Mouse (Mus musculus) MEL (cell line): Measurements from ENCODE around the gene Etnk2. TPM values are rescaled to one million over a fixed set of nuclear protein-coding genes. Genes with fewer than 3 reads are reported as not detected.
A peak's percentile ranks its signal among the peaks of the same experiment; 100 is the strongest.

Experiments
- DNase-seq: peaks from one replicate; pipeline ENCODE4 v3.0.0; 2011; ENCODE audit warnings: low read depth, low spot score
- H3K27ac ChIP-seq: 2 replicates; pipeline ENCODE4 v1.5.1; 2012; ENCODE audit warnings: low read depth, mild to moderate bottlenecking, control low read depth, low read length, moderate library complexity; ENCODE audit not compliant: control insufficient read depth
- H3K27me3 ChIP-seq, 2 experiments: fragments of 150-350 bp in 1 of 2; sonication (generic) in 1 of 2; 2 replicates each; pipeline ENCODE4 v1.6.1; 2012; ENCODE audit warnings: low read length in 2 of 2, mild to moderate bottlenecking in 2 of 2, improper control_type of control experiment in 1 of 2, moderate library complexity in 1 of 2; ENCODE audit not compliant: insufficient read depth in 2 of 2, control insufficient read depth in 1 of 2
- H3K36me3 ChIP-seq, 2 experiments: 2 replicates each; pipeline ENCODE4 v1.6.1; 2012 to 2014; ENCODE audit warnings: low read length in 2 of 2, improper control_type of control experiment in 1 of 2, inconsistent platforms in 1 of 2, mild to moderate bottlenecking in 1 of 2; ENCODE audit not compliant: insufficient read depth in 2 of 2, control insufficient read depth in 1 of 2
- H3K4me1 ChIP-seq, 2 experiments: fragments of 150-350 bp in 1 of 2; sonication (generic) in 1 of 2; 2 replicates each; pipeline ENCODE4 v1.6.1; 2012; ENCODE audit warnings: low read length in 2 of 2, improper control_type of control experiment in 1 of 2, mild to moderate bottlenecking in 1 of 2; ENCODE audit not compliant: insufficient read depth in 2 of 2, control insufficient read depth in 1 of 2
- H3K4me3 ChIP-seq, 2 experiments: fragments of 150-350 bp in 1 of 2; sonication (generic) in 1 of 2; 2 replicates each; pipeline ENCODE4 v1.5.1; 2012; ENCODE audit warnings: low read depth in 2 of 2, low read length in 2 of 2, mild to moderate bottlenecking in 2 of 2, moderate library complexity in 2 of 2, control low read depth in 1 of 2, improper control_type of control experiment in 1 of 2; ENCODE audit not compliant: control insufficient read depth in 1 of 2, insufficient read depth in 1 of 2
- H3K79me2 ChIP-seq: 2 replicates; pipeline ENCODE4 v1.6.1; 2012; ENCODE audit warnings: mild to moderate bottlenecking, low read length, moderate library complexity; ENCODE audit not compliant: control insufficient read depth, poor library complexity, insufficient read depth
- H3K9ac ChIP-seq: 2 replicates; pipeline ENCODE4 v1.6.1; 2012; ENCODE audit warnings: low read depth, mild to moderate bottlenecking, control low read depth, low read length, moderate library complexity; ENCODE audit not compliant: control insufficient read depth, poor library complexity, severe bottlenecking
- H3K9me3 ChIP-seq: fragments of 150-350 bp; sonication (generic); replicated peaks from 2 replicates; pipeline ENCODE4 v1.6.1; 2012; ENCODE audit warnings: mild to moderate bottlenecking, low read length, improper control_type of control experiment, moderate library complexity; ENCODE audit not compliant: insufficient read depth
- CHD1 ChIP-seq: IDR thresholded peaks from 2 replicates; pipeline ENCODE4 v1.6.1; 2012; ENCODE audit warnings: low read depth, mild to moderate bottlenecking, inconsistent platforms, low read length, improper control_type of control experiment
- CHD2 ChIP-seq: IDR thresholded peaks from 2 replicates; pipeline ENCODE4 v1.6.1; 2011; ENCODE audit warnings: low read length, improper control_type of control experiment
- E2F4 ChIP-seq: IDR thresholded peaks from 2 replicates; pipeline ENCODE4 v1.6.1; 2011; ENCODE audit warnings: low read depth, low read length, improper control_type of control experiment, borderline replicate concordance
- ELF1 ChIP-seq: IDR thresholded peaks from 2 replicates; pipeline ENCODE4 v1.6.1; 2014; ENCODE audit warnings: low read depth, mild to moderate bottlenecking, inconsistent platforms, low read length, improper control_type of control experiment, moderate library complexity
- EP300 ChIP-seq, 2 experiments: IDR thresholded peaks; 2 replicates each; pipeline ENCODE4 v1.6.1; 2011; ENCODE audit warnings: improper control_type of control experiment in 2 of 2, low read length in 2 of 2, low read depth in 1 of 2, mild to moderate bottlenecking in 1 of 2
- MAZ ChIP-seq: IDR thresholded peaks from 2 replicates; pipeline ENCODE4 v1.6.1; 2012; ENCODE audit warnings: low read depth, mild to moderate bottlenecking, inconsistent platforms, low read length, improper control_type of control experiment
- MYB ChIP-seq: IDR thresholded peaks from 2 replicates; pipeline ENCODE4 v1.6.1; 2011; ENCODE audit warnings: mild to moderate bottlenecking, low read depth, low read length, improper control_type of control experiment
- NRF1 ChIP-seq: IDR thresholded peaks from 2 replicates; pipeline ENCODE4 v1.6.1; 2014; ENCODE audit warnings: low read depth, mild to moderate bottlenecking, inconsistent platforms, low read length, improper control_type of control experiment, moderate library complexity; ENCODE audit not compliant: poor library complexity, insufficient read depth, severe bottlenecking
- POLR2A ChIP-seq, 2 experiments: IDR thresholded peaks; 2 replicates each; pipeline ENCODE4 v1.6.1; 2011 to 2012; ENCODE audit warnings: low read length in 2 of 2, mild to moderate bottlenecking in 2 of 2, control low read depth in 1 of 2, improper control_type of control experiment in 1 of 2, low read depth in 1 of 2, moderate library complexity in 1 of 2; ENCODE audit not compliant: control insufficient read depth in 1 of 2, insufficient read depth in 1 of 2, poor library complexity in 1 of 2
- RAD21 ChIP-seq: IDR thresholded peaks from 2 replicates; pipeline ENCODE4 v1.6.1; 2011; ENCODE audit warnings: mild to moderate bottlenecking, low read depth, low read length, improper control_type of control experiment
- SMC3 ChIP-seq: IDR thresholded peaks from 2 replicates; pipeline ENCODE4 v1.6.1; 2011; ENCODE audit warnings: low read depth, low read length, improper control_type of control experiment
- TAL1 ChIP-seq: IDR thresholded peaks from 2 replicates; pipeline ENCODE4 v1.6.1; 2012; ENCODE audit warnings: mild to moderate bottlenecking, inconsistent platforms, low read length, moderate library complexity, mixed read lengths
- TBP ChIP-seq: IDR thresholded peaks from 2 replicates; pipeline ENCODE4 v1.8.0; 2011; ENCODE audit warnings: low read depth, low read length, improper control_type of control experiment
- ZC3H11A ChIP-seq: IDR thresholded peaks from 2 replicates; pipeline ENCODE4 v1.6.1; 2012; ENCODE audit warnings: low read depth, mild to moderate bottlenecking, inconsistent platforms, low read length, improper control_type of control experiment
- ZMIZ1 ChIP-seq: IDR thresholded peaks from 2 replicates; pipeline ENCODE4 v1.6.1; 2012; ENCODE audit warnings: low read depth, mild to moderate bottlenecking, inconsistent platforms, low read length, improper control_type of control experiment, moderate library complexity
- polyA plus RNA-seq, 2 experiments: library from polyadenylated mRNA; stranded (reverse) in 1 of 2; unstranded in 1 of 2; fragments of >175 nt in 1 of 2; fragments of >200 nt in 1 of 2; gene quantifications; 2 replicates each; pipeline versions ENCODE4 v1.2.1 to v1.2.4; 2012; ENCODE audit warnings: low replicate concordance in 2 of 2, low read depth in 1 of 2; ENCODE audit not compliant: insufficient read length in 2 of 2, insufficient read depth in 1 of 2, missing spikeins in 1 of 2
- total RNA-seq: library from RNA; depleted of rRNA; stranded (reverse); fragments of 300-350 nt; gene quantifications from 2 replicates; pipeline ENCODE4 v1.2.3, GENCODE M21; 2012

Gene Etnk2
- total and polyA plus RNA-seq, 3 experiments = 0.06 to 0.08 TPM; not detected in 1

DNA sequence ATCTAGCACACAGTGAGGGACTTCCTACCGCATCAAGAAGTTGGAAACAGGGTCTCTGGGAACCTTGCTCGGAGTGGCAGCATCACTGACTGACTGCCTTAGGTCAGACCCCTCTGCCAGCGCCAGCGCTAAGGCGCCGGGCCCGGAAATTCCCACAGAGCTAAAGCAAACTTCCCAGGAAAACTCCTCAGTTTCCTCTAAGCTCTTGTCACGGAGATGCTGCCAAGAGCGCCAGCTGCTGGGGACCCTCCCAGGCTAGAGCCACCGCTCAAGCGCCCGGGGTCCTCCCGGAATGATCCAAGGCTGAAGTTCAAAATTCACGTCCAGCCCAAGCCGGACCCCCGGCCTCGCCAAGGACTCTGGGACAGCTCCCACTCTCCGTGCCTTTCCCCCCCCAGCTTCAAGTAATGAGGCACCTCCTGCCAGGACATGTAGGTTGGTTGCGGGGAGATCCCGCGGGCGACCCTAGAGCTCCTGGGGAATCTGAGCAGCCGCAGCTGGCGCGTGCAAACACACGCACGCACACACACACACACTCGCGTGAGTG is 59.3 kb downstream of the Etnk2 start:
- no peak overlapping the region for H3K9ac ChIP-seq
- no peaks in the 10 kb centered on the region for H3K9me3 ChIP-seq
- no peak overlapping the region for H3K27ac ChIP-seq
- no peaks in the 10 kb centered on the region for H3K79me2 ChIP-seq
- no peak for TF ChIP-seq MYB
- no peak for TF ChIP-seq RAD21
- no peak for TF ChIP-seq ELF1
- no peak for TF ChIP-seq ZMIZ1
- TF ChIP-seq, all 39 proteins: peak for 0
- no peak for DNase-seq
- no peaks in the 10 kb centered on the region for H3K36me3 ChIP-seq
- no peaks in the 10 kb centered on the region for H3K4me1 ChIP-seq
- H3K27me3 ChIP-seq = peaks cover 3 to 7% of the 10 kb centered on the region in 2 experiments
- no peak overlapping the region for H3K4me3 ChIP-seq

DNA sequence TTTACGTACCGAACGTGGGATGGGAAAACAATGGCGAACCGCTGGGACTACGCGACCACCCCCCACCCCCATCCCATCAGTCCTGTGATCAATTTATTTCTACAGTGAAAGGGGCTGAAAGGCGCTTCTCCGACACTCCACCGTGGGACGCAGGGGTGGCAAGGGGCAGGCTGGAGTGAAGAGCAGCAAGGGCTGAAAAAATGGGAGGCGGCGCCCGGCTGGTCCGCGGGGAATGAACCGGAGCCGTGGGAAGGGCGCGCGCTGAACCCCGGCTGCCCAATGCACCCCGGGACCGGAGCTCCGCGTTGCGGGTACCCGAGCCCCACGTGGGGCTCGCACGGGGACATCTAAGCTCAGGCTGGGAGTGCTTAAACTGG is 59.8 kb downstream of the Etnk2 start:
- H3K27me3 ChIP-seq = peaks cover 3 to 7% of the 10 kb centered on the region in 2 experiments
- H3K79me2 ChIP-seq = no peaks in the 10 kb centered on the region
- no peaks in the 10 kb centered on the region for H3K36me3 ChIP-seq
- no peaks in the 10 kb centered on the region for H3K9me3 ChIP-seq
- TF ChIP-seq MAZ (no peak), NRF1 (no peak), RAD21 (no peak), TAL1 (no peak), ZC3H11A (no peak), CHD1 (no peak), CHD2 (no peak), E2F4 (no peak), POLR2A (IDR thresholded peaks at IDR 0.05; ENCODE audit: control insufficient read depth in 1 of 2, insufficient read depth in 1 of 2, low read depth in 1 of 2, low read length in 2 of 2, poor library complexity in 1 of 2) (no peak), TBP (no peak)
- TF ChIP-seq, all 39 proteins: peak for 0
- DNase-seq = no peak
- H3K27ac ChIP-seq = no peak overlapping the region
- no peak overlapping the region for H3K9ac ChIP-seq
- no peaks in the 10 kb centered on the region for H3K4me1 ChIP-seq
- no peak overlapping the region for H3K4me3 ChIP-seq

DNA sequence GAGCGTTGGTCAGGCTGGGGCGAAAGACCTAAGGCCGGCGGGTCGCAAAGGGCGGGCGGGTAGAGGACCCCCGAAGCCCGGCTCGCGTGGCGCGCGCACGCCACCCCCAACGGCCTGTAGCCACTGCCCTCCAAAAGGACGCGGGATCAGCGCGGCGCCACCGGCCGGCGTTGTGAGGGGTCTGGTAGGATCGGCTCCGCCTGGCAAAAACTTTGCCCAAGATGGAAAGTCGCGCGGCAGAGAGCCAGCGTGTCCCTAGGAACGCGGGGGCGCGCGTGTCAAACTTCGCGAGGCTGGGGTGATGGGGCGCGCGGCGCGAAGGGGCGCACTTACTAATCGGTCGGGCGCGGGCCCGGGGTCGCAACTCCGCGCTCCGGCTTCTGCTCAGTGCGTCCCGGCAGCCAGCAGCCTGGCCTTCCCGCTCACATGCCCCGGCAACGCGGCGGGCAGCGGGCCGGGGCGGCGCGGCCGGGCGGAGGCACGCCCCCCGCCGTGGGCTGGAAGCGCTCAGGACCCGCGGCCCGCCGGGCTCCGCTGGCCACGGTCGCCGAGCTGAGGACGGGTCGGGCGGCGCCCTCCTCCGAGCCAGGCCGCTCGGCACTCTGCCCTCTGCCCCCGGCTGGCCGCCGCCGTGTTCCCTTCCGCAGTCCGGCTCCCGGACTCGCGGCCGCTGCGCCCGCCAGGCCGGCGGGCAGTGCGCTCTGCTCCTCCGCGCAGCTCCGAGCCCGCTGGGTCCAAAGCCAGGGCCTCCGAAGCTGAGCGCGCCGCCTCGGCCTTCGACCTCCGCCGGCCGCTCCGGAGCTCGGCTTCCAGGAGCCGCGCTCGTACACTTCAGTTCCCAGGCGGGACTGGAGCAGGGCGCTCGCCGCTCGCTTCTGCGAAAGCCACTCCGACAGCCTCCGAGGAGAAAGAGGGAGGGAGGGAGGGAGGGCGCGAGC is 60.4 kb downstream of the Etnk2 start, which contains the start of gene Sox13:
Sox13 (minus strand) TSS at position 835 of the 938 bp plus-strand sequence.
- no peak within 1 kb of the TSS for H3K4me3 ChIP-seq
- H3K27ac ChIP-seq = no peak within 1 kb of the TSS
- no peaks in the 10 kb centered on the region for H3K9me3 ChIP-seq
- TF ChIP-seq POLR2A (IDR thresholded peaks at IDR 0.05; ENCODE audit: control insufficient read depth in 1 of 2, insufficient read depth in 1 of 2, low read depth in 1 of 2, low read length in 2 of 2, poor library complexity in 1 of 2) (0 out of 4 replicates have a peak, but pooled peaks of 1 of the 2 experiments have one; percentile 7), EP300 (IDR thresholded peaks at IDR 0.05; ENCODE audit: low read depth in 1 of 2, low read length in 2 of 2) (no peak), ZMIZ1 (no peak), MYB (no peak), SMC3 (no peak)
- H3K27me3 ChIP-seq = peaks cover 3 to 9% of the 10 kb centered on the region in 2 experiments
- H3K9ac ChIP-seq = no peak within 1 kb of the TSS
- H3K36me3 ChIP-seq = no peaks in the 10 kb centered on the region
- H3K79me2 ChIP-seq = no peaks in the 10 kb centered on the region
- no peak for DNase-seq
- no peaks in the 10 kb centered on the region for H3K4me1 ChIP-seq
